In the genomic region with DNA sequence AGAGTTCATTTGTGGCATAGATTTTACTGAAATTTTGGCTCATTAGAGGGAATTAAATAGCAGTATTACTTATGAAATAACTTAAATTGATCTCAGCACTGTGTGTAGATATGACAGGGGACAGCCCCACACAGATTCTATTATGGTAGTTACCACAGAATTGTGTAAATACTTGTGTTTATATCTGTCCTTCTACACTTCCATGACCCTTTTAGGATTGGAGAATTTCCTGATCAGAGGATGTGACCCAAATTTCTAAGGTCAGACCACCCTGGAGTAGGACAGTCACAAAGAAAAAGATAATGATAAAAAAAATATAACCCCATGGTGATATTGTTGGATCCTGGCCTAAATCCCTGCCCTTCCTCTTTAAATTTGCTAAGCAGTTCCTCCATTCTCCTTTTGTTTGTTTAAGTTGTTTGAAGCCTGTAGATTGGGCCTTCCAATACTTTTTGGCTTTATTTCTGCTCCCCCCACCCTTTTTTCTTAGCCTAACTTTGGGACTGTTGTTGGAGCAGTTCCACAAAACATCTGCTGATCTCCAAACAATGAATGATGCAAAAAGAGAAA, we compare ENCODE assay signal across 25 mouse cellular contexts. TPM values are rescaled to one million over a fixed set of nuclear protein-coding genes. Genes with fewer than 3 reads are reported as not detected.
A peak's percentile ranks its signal among the peaks of the same experiment; 100 is the strongest.
DNase-seq lines count a peak whose midpoint lies in the region; ATAC-seq and TF ChIP-seq lines count a peak whose summit lies in the region.
"Had no signal": no experiment of that assay in that cellular context is flagged by ENCODE, and none has a peak within 500 bp of the region (broad histone marks: within the 10 kb centered on the region; RNA-seq: fewer than 3 reads in every experiment).

No protein-coding gene starts in this region.

- no peak overlapping the region for H3K27ac ChIP-seq in lung, embryonic 14.5 days (ENCODE audit: low read depth)
- H3K27ac ChIP-seq in lung, embryonic 16.5 days (ENCODE audit: low read length) = 0 out of 2 replicates have a peak overlapping the region, but pooled peaks have one; percentile 15
- H3K27ac ChIP-seq: embryonic facial prominence, embryonic 10.5 days; embryonic facial prominence, embryonic 12.5 days; forebrain, embryonic 13.5 days; forebrain, embryonic 15.5 days had no signal

- no peak for TF ChIP-seq CTCF in lung, embryonic 14.5 days (IDR thresholded peaks at IDR 0.05; ENCODE audit: low read depth)

- intact Hi-C loops in heart, postnatal 10 days (cut with DNase I) = no loop called here

- no peaks in the 10 kb centered on the region for H3K9me3 ChIP-seq in lung, embryonic 14.5 days (ENCODE audit: low read depth, low read length)
- H3K9me3 ChIP-seq in lung, embryonic 16.5 days (ENCODE audit: control insufficient read depth, low read length) = no peaks in the 10 kb centered on the region
- H3K9me3 ChIP-seq: embryonic facial prominence, embryonic 10.5 days; embryonic facial prominence, embryonic 12.5 days; forebrain, embryonic 13.5 days; forebrain, embryonic 15.5 days; G1E had no signal

- H3K27me3 ChIP-seq in lung, embryonic 14.5 days (ENCODE audit: insufficient read depth, low read length) = no peaks in the 10 kb centered on the region
- no peaks in the 10 kb centered on the region; the same call in 1 of the 2 replicates for H3K27me3 ChIP-seq in lung, embryonic 16.5 days (ENCODE audit: control insufficient read depth, insufficient read depth, low read depth, low read length)
- H3K27me3 ChIP-seq: CH12.LX; embryonic facial prominence, embryonic 12.5 days; forebrain, embryonic 13.5 days; forebrain, embryonic 15.5 days had no signal

- no peak overlapping the region for H3K4me2 ChIP-seq in lung, embryonic 14.5 days
- H3K4me2 ChIP-seq in lung, embryonic 16.5 days (ENCODE audit: low read depth, low read length) = no peak overlapping the region
- H3K4me2 ChIP-seq: embryonic facial prominence, embryonic 12.5 days; forebrain, embryonic 13.5 days; forebrain, embryonic 15.5 days had no signal

- no peak overlapping the region for H3K9ac ChIP-seq in lung, embryonic 14.5 days
- no peak overlapping the region for H3K9ac ChIP-seq in lung, embryonic 16.5 days (ENCODE audit: low read length)
- H3K9ac ChIP-seq: embryonic facial prominence, embryonic 12.5 days; forebrain, embryonic 13.5 days; forebrain, embryonic 15.5 days had no signal

- peak; percentile 83 for ATAC-seq in lung, embryonic 14.5 days (ENCODE audit: insufficient read depth)
- peak; percentile 73 for ATAC-seq in lung, embryonic 16.5 days (ENCODE audit: low read depth)
- ATAC-seq: forebrain, embryonic 13.5 days; forebrain, embryonic 15.5 days; Patski had no signal

- H3K4me1 ChIP-seq in lung, embryonic 14.5 days (ENCODE audit: insufficient read depth) = 0 out of 2 replicates have a peak, but pooled peaks cover 4% of the 10 kb centered on the region
- 0 out of 2 replicates have a peak, but pooled peaks cover 6% of the 10 kb centered on the region for H3K4me1 ChIP-seq in lung, embryonic 16.5 days (replicated peaks; ENCODE audit: control insufficient read depth, insufficient read depth, low read length)
- H3K4me1 ChIP-seq: embryonic facial prominence, embryonic 10.5 days; embryonic facial prominence, embryonic 12.5 days; forebrain, embryonic 13.5 days; forebrain, embryonic 15.5 days had no signal

- H3K36me3 ChIP-seq in lung, embryonic 14.5 days (ENCODE audit: insufficient read depth) = 0 out of 2 replicates have a peak, but pooled peaks cover 5% of the 10 kb centered on the region
- H3K36me3 ChIP-seq in lung, embryonic 16.5 days (ENCODE audit: control insufficient read depth, insufficient read depth, low read length) = no peaks in the 10 kb centered on the region
- H3K36me3 ChIP-seq: embryonic facial prominence, embryonic 10.5 days; embryonic facial prominence, embryonic 12.5 days; forebrain, embryonic 15.5 days; G1E had no signal

- no peak overlapping the region for H3K4me3 ChIP-seq in lung, embryonic 14.5 days (ENCODE audit: low read depth, low read length)
- no peak overlapping the region for H3K4me3 ChIP-seq in lung, embryonic 16.5 days (ENCODE audit: low read length)
- H3K4me3 ChIP-seq: embryonic facial prominence, embryonic 10.5 days; embryonic facial prominence, embryonic 12.5 days; forebrain, embryonic 13.5 days; forebrain, embryonic 15.5 days had no signal

- DNase-seq in heart, adult 11 months = peak; percentile 16
- DNase-seq in heart, postnatal 10 days = no peak
- DNase-seq in lung, embryonic 14.5 days = peak; percentile 82
- DNase-seq in lung, postnatal 10 days = no peak
- DNase-seq in lung, postnatal 14 days = no peak
- DNase-seq: adrenal gland, adult 8-10 months; adrenal gland, postnatal 14 days; adrenal gland, postnatal 36 days; B cell, adult 2 months; cerebellum, adult 11-12 months; cerebellum, adult 2 months; cerebellum, adult 9-10 months; cerebellum, postnatal 10 days; cerebellum, postnatal 25 days had no signal

RNA-seq across cellular contexts. Expression of a gene that starts 14.4 kb away (rescaled TPM):
- total RNA-seq in heart, postnatal 10 days (2021) = 1 to 10 TPM; 2.6 to 3.1 TPM
- polyA plus RNA-seq in lung, embryonic 14.5 days (2014; fragmentation: Nextera tagmentation; extraction: Ambion mirVana) = 21.3 and 23.3 TPM in 2 replicates
- polyA plus RNA-seq in lung, embryonic 16.5 days (2015; fragmentation: Nextera tagmentation; extraction: Ambion mirVana) = 20.3 and 22.0 TPM in 2 replicates

RNA-seq across cellular contexts. Expression of a gene that starts 31.6 kb away (rescaled TPM):
- total RNA-seq in heart, postnatal 10 days (2021) = 10 to 100 TPM; 46.0 to 87.5 TPM
- not detected in 2 replicates for polyA plus RNA-seq in lung, embryonic 14.5 days (2014; fragmentation: Nextera tagmentation; extraction: Ambion mirVana)
- polyA plus RNA-seq in lung, embryonic 16.5 days (2015; fragmentation: Nextera tagmentation; extraction: Ambion mirVana) = 0.45 and 0.50 TPM in 2 replicates
- total RNA-seq: adrenal gland, postnatal 14 days; adrenal gland, postnatal 36 days; CH12.LX had no signal
- polyA plus RNA-seq: activated CD4-positive, CD25-positive, alpha-beta regulatory T cell, adult 4 months; CD4-positive, CD25-positive, alpha-beta regulatory T cell, adult 4 months; embryonic facial prominence, embryonic 10.5 days; embryonic facial prominence, embryonic 12.5 days; forebrain, embryonic 11.5 days; forebrain, embryonic 13.5 days; G1E; Patski had no signal

RNA-seq across cellular contexts. Expression of a gene that starts 32.0 kb away (rescaled TPM):
- total RNA-seq in heart, postnatal 10 days (2021) = 1 to 10 TPM; 3.3 to 3.5 TPM
- 40.1 and 45.0 TPM in 2 replicates for polyA plus RNA-seq in lung, embryonic 14.5 days (2014; fragmentation: Nextera tagmentation; extraction: Ambion mirVana)
- polyA plus RNA-seq in lung, embryonic 16.5 days (2015; fragmentation: Nextera tagmentation; extraction: Ambion mirVana) = 56.4 and 58.4 TPM in 2 replicates
- total RNA-seq: CH12.LX had no signal
- polyA plus RNA-seq: activated CD4-positive, CD25-positive, alpha-beta regulatory T cell, adult 4 months; CD4-positive, CD25-positive, alpha-beta regulatory T cell, adult 4 months; G1E had no signal

Comparison
In these comparisons a context has a peak if more than half of its experiments do, and no peak if none do; other contexts are left out.
1. DNase-seq: peak in heart, adult 11 months (single experiment) and lung, embryonic 14.5 days (single experiment); none in heart, postnatal 10 days (0 of 2), lung, postnatal 10 days (single experiment) and lung, postnatal 14 days (single experiment).